Mouse (Mus musculus) ovary, postnatal 14 days (tissue): ENCODE results near the gene Ppp1r3d.

Experiments
- DNase-seq: peaks from one replicate; pipeline ENCODE4 v3.0.0; 2022; ENCODE audit warnings: low spot score

Gene Ppp1r3d

GRCm38 (mm10) chr2:178413481-178414260 lies 601 bp downstream of the Ppp1r3d start:
- no peak for DNase-seq

- DNase-seq: no peak
Measured at GRCm38 (mm10) chr2:178413081-178413480, 1.2 kb downstream of the Ppp1r3d start.

- no peak for DNase-seq
Measured at GRCm38 (mm10) chr2:178412598-178412997, 1.7 kb downstream of the Ppp1r3d start.

- DNase-seq: no peak
Measured at GRCm38 (mm10) chr2:178410286-178410685, 4.0 kb downstream of the Ppp1r3d start.

- no peak for DNase-seq
Measured at GRCm38 (mm10) chr2:178409024-178409423, 5.2 kb downstream of the Ppp1r3d start.

GRCm38 (mm10) chr2:178407053-178407815 lies 7.0 kb downstream of the Ppp1r3d start, which contains the start of gene Sycp2:
TSS of gene Sycp2 (minus strand) at chr2:178407685.
- no peak for DNase-seq
